Mouse (Mus musculus): Measurements from ENCODE around the gene Gm17545. TPM values are rescaled to one million over a fixed set of nuclear protein-coding genes. Genes with fewer than 3 reads are reported as not detected.

Gene Gm17545
- polyA plus RNA-seq, 1 experiment from 2014 or later = not detected

- DNase-seq (ENCODE audit: low spot score) (no peak), ATAC-seq (replicated peaks; ENCODE audit: low FRiP score, low read depth) (no peak)
- Histone ChIP-seq H3K4me3 (replicated peaks; ENCODE audit: low read depth, low read length) (no peak overlapping the region), H3K36me3 (ENCODE audit: insufficient read depth, low read length) (no peaks in the 10 kb centered on the region), H3K9me3 (replicated peaks; ENCODE audit: low read length) (no peaks in the 10 kb centered on the region), H3K4me1 (replicated peaks; ENCODE audit: insufficient read depth, low read length) (peaks cover 8% of the 10 kb centered on the region; the same call in 1 of the 2 replicates), H3K27me3 (ENCODE audit: insufficient read depth, low read length) (no peaks in the 10 kb centered on the region), H3K4me2 (ENCODE audit: low read length) (no peak overlapping the region), H3K27ac (no peak overlapping the region), H3K9ac (ENCODE audit: low read depth, low read length) (no peak overlapping the region)
- no peak for TF ChIP-seq CTCF (IDR thresholded peaks at IDR 0.05; ENCODE audit: low read depth)
- 93% methylated on average over 2 of the region's 2 CpGs for WGBS
Measured at GRCm38 (mm10) chr9:22434101-22434500, 20.0 kb upstream of the Gm17545 start.

DNA sequence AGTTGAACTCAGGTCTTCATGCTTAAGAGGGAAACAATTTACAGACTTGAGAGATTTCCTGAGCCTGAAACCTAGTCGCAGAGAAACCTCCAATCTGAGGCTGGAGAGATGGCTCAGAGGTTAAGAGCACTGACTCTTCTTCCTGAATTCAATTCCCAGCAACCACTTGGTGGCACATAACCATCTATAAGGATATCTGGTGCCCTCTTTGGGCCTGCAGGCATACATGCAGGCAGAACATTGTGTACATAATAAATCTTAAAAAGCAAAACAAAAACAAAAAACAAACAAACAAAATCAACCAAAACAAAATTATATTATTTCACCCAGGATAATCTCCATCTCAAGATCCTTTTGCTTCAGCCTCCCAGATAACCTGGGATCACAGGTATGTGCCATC lies 15.3 kb upstream of the Gm17545 start:
- Histone ChIP-seq H3K27ac (no peak overlapping the region), H3K4me2 (ENCODE audit: low read length) (no peak overlapping the region), H3K36me3 (ENCODE audit: insufficient read depth, low read length) (no peaks in the 10 kb centered on the region), H3K9ac (ENCODE audit: low read depth, low read length) (no peak overlapping the region), H3K9me3 (replicated peaks; ENCODE audit: low read length) (no peaks in the 10 kb centered on the region), H3K4me3 (replicated peaks; ENCODE audit: low read depth, low read length) (no peak overlapping the region), H3K4me1 (replicated peaks; ENCODE audit: insufficient read depth, low read length) (no peaks in the 10 kb centered on the region), H3K27me3 (ENCODE audit: insufficient read depth, low read length) (no peaks in the 10 kb centered on the region)
- peak; percentile 19; the same call in 1 of the 2 replicates for TF ChIP-seq CTCF (IDR thresholded peaks at IDR 0.05; ENCODE audit: low read depth)
- WGBS = 82% methylated on average over 1 of the region's 1 CpGs
- DNase-seq (ENCODE audit: low spot score) (no peak), ATAC-seq (replicated peaks; ENCODE audit: low FRiP score, low read depth) (no peak)

- 90% methylated on average over 10 of the region's 10 CpGs for WGBS
- no peak overlapping the region for H3K9ac ChIP-seq (ENCODE audit: low read depth, low read length)
- DNase-seq (ENCODE audit: low spot score) (no peak), ATAC-seq (replicated peaks; ENCODE audit: low FRiP score, low read depth) (no peak)
- no peak overlapping the region for H3K4me3 ChIP-seq (replicated peaks; ENCODE audit: low read depth, low read length)
- no peak for TF ChIP-seq CTCF (IDR thresholded peaks at IDR 0.05; ENCODE audit: low read depth)
- H3K27me3 ChIP-seq (ENCODE audit: insufficient read depth, low read length) = no peaks in the 10 kb centered on the region
- H3K4me1 ChIP-seq (replicated peaks; ENCODE audit: insufficient read depth, low read length) = no peaks in the 10 kb centered on the region
- H3K36me3 ChIP-seq (ENCODE audit: insufficient read depth, low read length) = peaks cover 13% of the 10 kb centered on the region
- H3K4me2 ChIP-seq (ENCODE audit: low read length) = no peak overlapping the region
- H3K9me3 ChIP-seq (replicated peaks; ENCODE audit: low read length) = no peaks in the 10 kb centered on the region
- H3K27ac ChIP-seq = no peak overlapping the region
Measured at GRCm38 (mm10) chr9:22443157-22443556, 10.9 kb upstream of the Gm17545 start.

DNA sequence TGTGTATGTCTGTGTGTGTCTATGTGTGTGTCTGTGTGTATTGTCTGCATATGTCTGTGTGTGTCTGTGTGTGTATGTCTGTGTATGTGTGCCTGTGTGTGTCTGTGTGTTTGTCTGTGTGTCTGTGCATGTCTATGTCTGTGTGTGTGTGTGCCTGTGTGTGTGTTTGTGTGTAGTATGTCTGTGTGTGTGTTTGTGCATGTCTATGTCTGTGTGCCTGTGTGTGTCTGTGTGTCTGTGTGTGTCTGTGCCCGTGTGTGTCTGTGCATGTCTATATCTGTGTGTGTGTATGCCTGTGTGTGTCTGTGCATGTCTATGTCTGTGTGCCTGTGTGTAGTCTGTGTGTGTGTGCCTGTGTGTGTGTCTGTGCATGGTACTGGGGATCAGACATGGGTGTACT lies 9.0 kb upstream of the Gm17545 start:
- H3K27me3 ChIP-seq (ENCODE audit: insufficient read depth, low read length) = no peaks in the 10 kb centered on the region
- H3K27ac ChIP-seq = no peak overlapping the region
- no peaks in the 10 kb centered on the region for H3K9me3 ChIP-seq (replicated peaks; ENCODE audit: low read length)
- no peak overlapping the region for H3K4me2 ChIP-seq (ENCODE audit: low read length)
- no peak for TF ChIP-seq CTCF (IDR thresholded peaks at IDR 0.05; ENCODE audit: low read depth)
- no peak for DNase-seq (ENCODE audit: low spot score)
- no peak for ATAC-seq (replicated peaks; ENCODE audit: low FRiP score, low read depth)
- no peak overlapping the region for H3K4me3 ChIP-seq (replicated peaks; ENCODE audit: low read depth, low read length)
- WGBS = 86% methylated on average over 1 of the region's 1 CpGs
- H3K36me3 ChIP-seq (ENCODE audit: insufficient read depth, low read length) = peaks cover 28% of the 10 kb centered on the region
- H3K4me1 ChIP-seq (replicated peaks; ENCODE audit: insufficient read depth, low read length) = no peaks in the 10 kb centered on the region
- H3K9ac ChIP-seq (ENCODE audit: low read depth, low read length) = no peak overlapping the region

DNA sequence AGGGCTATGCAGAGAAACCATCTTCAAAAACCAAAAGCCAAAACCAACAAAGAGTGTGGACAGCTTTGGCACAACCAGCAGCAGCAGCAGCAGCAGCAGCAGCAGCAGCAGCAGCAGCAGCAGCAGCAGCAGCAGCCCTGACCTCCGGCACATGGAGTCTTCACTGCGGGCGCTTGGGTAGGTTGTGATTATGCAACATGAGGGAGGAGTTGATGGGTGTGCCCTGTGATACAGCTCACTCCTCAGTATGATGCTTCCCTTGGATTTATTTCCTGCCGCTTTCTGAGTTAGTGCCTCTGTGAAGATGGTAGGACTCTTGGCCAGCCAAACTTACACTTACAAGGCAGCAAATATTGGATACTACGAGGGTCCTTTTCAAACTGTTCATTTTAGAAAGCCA lies 6.9 kb upstream of the Gm17545 start:
- ATAC-seq (replicated peaks; ENCODE audit: low FRiP score, low read depth) (no peak), DNase-seq (ENCODE audit: low spot score) (no peak)
- TF ChIP-seq CTCF (IDR thresholded peaks at IDR 0.05; ENCODE audit: low read depth) = no peak
- no peaks in the 10 kb centered on the region for H3K4me1 ChIP-seq (replicated peaks; ENCODE audit: insufficient read depth, low read length)
- WGBS = 84% methylated on average over 5 of the region's 5 CpGs
- no peak overlapping the region for H3K9ac ChIP-seq (ENCODE audit: low read depth, low read length)
- no peak overlapping the region for H3K27ac ChIP-seq
- H3K27me3 ChIP-seq (ENCODE audit: insufficient read depth, low read length) = no peaks in the 10 kb centered on the region
- H3K4me2 ChIP-seq (ENCODE audit: low read length) = no peak overlapping the region
- no peak overlapping the region for H3K4me3 ChIP-seq (replicated peaks; ENCODE audit: low read depth, low read length)
- H3K36me3 ChIP-seq (ENCODE audit: insufficient read depth, low read length) = peaks cover 42% of the 10 kb centered on the region
- H3K9me3 ChIP-seq (replicated peaks; ENCODE audit: low read length) = no peaks in the 10 kb centered on the region

DNA sequence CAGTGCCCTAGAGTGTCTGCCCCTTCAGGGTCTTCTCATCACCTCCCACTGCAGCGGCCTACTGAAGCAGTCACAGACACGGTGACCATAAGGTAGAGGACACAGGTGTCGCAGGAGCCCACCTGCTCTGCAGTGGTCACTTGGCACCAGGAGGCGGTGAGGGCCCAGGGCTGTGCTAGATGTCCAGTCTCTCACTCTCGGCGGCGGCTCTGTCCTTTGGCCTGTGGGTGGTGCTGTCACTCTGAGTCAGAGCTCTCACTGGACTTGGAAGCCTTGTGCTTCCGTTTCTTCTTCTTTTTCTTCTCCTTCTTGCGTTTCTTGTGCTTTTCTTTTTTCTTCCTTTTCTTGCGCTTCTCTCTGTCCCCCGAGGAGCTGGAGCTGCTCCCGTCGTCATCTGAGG lies 5.7 kb upstream of the Gm17545 start:
- ATAC-seq (replicated peaks; ENCODE audit: low FRiP score, low read depth) (no peak), DNase-seq (ENCODE audit: low spot score) (no peak)
- Histone ChIP-seq H3K9ac (ENCODE audit: low read depth, low read length) (no peak overlapping the region), H3K4me2 (ENCODE audit: low read length) (no peak overlapping the region), H3K27me3 (ENCODE audit: insufficient read depth, low read length) (no peaks in the 10 kb centered on the region), H3K36me3 (ENCODE audit: insufficient read depth, low read length) (peaks cover 54% of the 10 kb centered on the region), H3K9me3 (replicated peaks; ENCODE audit: low read length) (no peaks in the 10 kb centered on the region), H3K27ac (no peak overlapping the region), H3K4me1 (replicated peaks; ENCODE audit: insufficient read depth, low read length) (no peaks in the 10 kb centered on the region), H3K4me3 (replicated peaks; ENCODE audit: low read depth, low read length) (no peak overlapping the region)
- 88% methylated on average over 13 of the region's 13 CpGs for WGBS
- peak; percentile 27; the same call in 1 of the 2 replicates for TF ChIP-seq CTCF (IDR thresholded peaks at IDR 0.05; ENCODE audit: low read depth)

DNA sequence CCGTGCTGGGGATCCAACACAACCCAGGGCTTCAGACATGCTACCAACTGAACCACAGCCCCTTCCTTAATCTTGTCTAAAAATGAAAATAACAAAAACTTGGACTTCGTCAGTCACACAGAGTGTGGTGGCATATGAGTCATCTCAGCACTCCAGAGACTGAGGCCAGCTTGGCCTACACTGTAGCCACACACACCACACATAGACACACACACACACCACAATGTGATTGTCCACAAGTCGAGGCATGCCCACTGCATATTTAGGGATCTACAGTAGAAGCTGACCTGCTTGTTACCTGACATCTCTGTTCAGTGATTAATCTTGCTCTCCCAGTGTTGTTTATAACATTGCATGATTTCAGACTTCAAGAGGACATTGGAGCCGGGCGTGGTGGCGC lies 4.9 kb upstream of the Gm17545 start:
- Histone ChIP-seq H3K27ac (no peak overlapping the region), H3K9ac (ENCODE audit: low read depth, low read length) (no peak overlapping the region), H3K27me3 (ENCODE audit: insufficient read depth, low read length) (no peaks in the 10 kb centered on the region), H3K4me1 (replicated peaks; ENCODE audit: insufficient read depth, low read length) (no peaks in the 10 kb centered on the region), H3K4me3 (replicated peaks; ENCODE audit: low read depth, low read length) (no peak overlapping the region), H3K4me2 (ENCODE audit: low read length) (no peak overlapping the region), H3K9me3 (replicated peaks; ENCODE audit: low read length) (no peaks in the 10 kb centered on the region), H3K36me3 (ENCODE audit: insufficient read depth, low read length) (peaks cover 60% of the 10 kb centered on the region)
- DNase-seq (ENCODE audit: low spot score) (no peak), ATAC-seq (replicated peaks; ENCODE audit: low FRiP score, low read depth) (no peak)
- TF ChIP-seq CTCF (IDR thresholded peaks at IDR 0.05; ENCODE audit: low read depth) = no peak
- WGBS = 93% methylated on average over 6 of the region's 6 CpGs
